Mouse (Mus musculus) megakaryocyte, embryonic 14.5 days (primary cell): ENCODE measurements around the gene Arl2bp. TPM values are rescaled to one million over a fixed set of nuclear protein-coding genes. Genes with fewer than 3 reads are reported as not detected.

Experiments used
- H3K27me3 ChIP-seq: replicated peaks from 2 replicates; pipeline ENCODE3; 2012; ENCODE audit warnings: inconsistent platforms
- H3K36me3 ChIP-seq: replicated peaks from 2 replicates; pipeline ENCODE3; 2012; ENCODE audit warnings: low read length, inconsistent platforms, mixed read lengths
- H3K4me1 ChIP-seq: 2 replicates; pipeline ENCODE4 v1.6.1; 2012; ENCODE audit warnings: inconsistent platforms
- H3K4me3 ChIP-seq: replicated peaks from 2 replicates; pipeline ENCODE3; 2012; ENCODE audit warnings: moderate library complexity, mild to moderate bottlenecking, inconsistent platforms
- H3K9me3 ChIP-seq: 2 replicates; pipeline ENCODE4 v1.6.1; 2012; ENCODE audit warnings: inconsistent platforms
- FLI1 ChIP-seq: IDR thresholded peaks from 2 replicates; pipeline ENCODE4 v1.6.1; 2012; ENCODE audit warnings: low read length, inconsistent platforms, mixed read lengths
- GATA1 ChIP-seq: IDR thresholded peaks from 3 replicates; pipeline ENCODE4 v1.6.1; 2012; ENCODE audit warnings: mixed read lengths, low read length, inconsistent platforms, borderline replicate concordance
- polyA plus RNA-seq: library from polyadenylated mRNA; stranded (reverse); fragments of >175 nt; gene quantifications from 2 replicates; pipeline ENCODE4 v1.2.3, GENCODE M21; 2012; ENCODE audit warnings: low replicate concordance; ENCODE audit not compliant: insufficient read depth

The Arl2bp gene
- polyA plus RNA-seq, 1 experiment: 16.1 TPM

DNA sequence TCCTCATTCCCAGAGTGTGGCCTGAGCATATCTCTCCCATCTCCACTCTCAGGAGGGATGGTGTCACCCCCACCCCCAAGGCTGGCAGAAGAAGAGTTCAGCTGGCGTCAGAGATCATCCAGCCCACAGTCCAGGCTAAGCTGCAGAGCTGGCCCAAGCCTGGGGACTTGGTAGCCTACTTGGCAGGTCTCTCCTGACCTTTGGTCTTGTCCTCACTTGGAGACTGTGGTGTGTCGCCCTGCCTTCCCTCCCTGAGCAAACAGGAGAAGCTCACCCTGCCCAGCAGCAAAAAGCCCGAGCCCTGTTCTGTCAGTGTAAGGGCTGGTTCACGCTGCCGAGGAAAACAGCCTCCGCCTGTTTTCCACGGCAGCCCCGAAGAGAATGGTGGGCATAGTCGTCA, 19.6 kb downstream of the Arl2bp start:
- Histone ChIP-seq H3K9me3 (no peaks in the 10 kb centered on the region), H3K36me3 (no peaks in the 10 kb centered on the region), H3K4me1 (peaks cover 23% of the 10 kb centered on the region), H3K4me3 (no peak overlapping the region), H3K27me3 (peaks cover 62% of the 10 kb centered on the region)
- TF ChIP-seq GATA1 (no peak), FLI1 (no peak)

DNA sequence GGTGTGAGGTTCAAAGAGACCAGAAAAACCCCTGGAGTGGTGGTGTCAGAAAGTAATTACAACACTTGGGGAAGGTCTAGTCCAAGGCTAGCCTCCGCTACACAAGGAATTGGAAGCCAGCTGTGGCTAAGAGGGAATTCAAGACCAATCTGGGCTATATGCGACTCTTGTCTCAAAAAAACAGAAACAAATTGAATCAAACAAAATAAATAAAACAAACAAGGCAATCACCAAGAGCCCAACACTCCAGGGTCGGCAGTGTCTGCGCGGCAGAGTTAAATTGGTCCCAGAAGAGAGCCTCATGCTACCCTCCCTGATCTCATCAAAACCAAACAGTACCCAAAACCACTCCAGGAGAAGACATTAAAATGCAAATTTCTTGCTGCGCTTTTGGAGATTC, 28.3 kb downstream of the Arl2bp start:
- no peak overlapping the region for H3K4me3 ChIP-seq
- H3K27me3 ChIP-seq: peaks cover 86% of the 10 kb centered on the region
- peaks cover 8% of the 10 kb centered on the region; the same call in 1 of the 2 replicates for H3K9me3 ChIP-seq
- no peaks in the 10 kb centered on the region for H3K36me3 ChIP-seq
- H3K4me1 ChIP-seq: peaks cover 13% of the 10 kb centered on the region
- no peak for TF ChIP-seq FLI1
- no peak for TF ChIP-seq GATA1

- TF ChIP-seq GATA1: no peak
- TF ChIP-seq FLI1: no peak
- Histone ChIP-seq H3K27me3 (peaks cover 81% of the 10 kb centered on the region), H3K4me1 (peaks cover 13% of the 10 kb centered on the region), H3K36me3 (no peaks in the 10 kb centered on the region), H3K4me3 (peak overlapping the region; percentile 90), H3K9me3 (peaks cover 8% of the 10 kb centered on the region; the same call in 1 of the 2 replicates)
Measured at GRCm38 (mm10) chr8:94695341-94695993, 29.1 kb downstream of the Arl2bp start.

- TF ChIP-seq GATA1: no peak
- TF ChIP-seq FLI1: no peak
- Histone ChIP-seq H3K9me3 (peaks cover 8% of the 10 kb centered on the region; the same call in 1 of the 2 replicates), H3K4me3 (peak within 1 kb of the TSS; percentile 90), H3K36me3 (no peaks in the 10 kb centered on the region), H3K27me3 (peaks cover 76% of the 10 kb centered on the region), H3K4me1 (peaks cover 13% of the 10 kb centered on the region)
Measured at GRCm38 (mm10) chr8:94695994-94696384, 29.6 kb downstream of the Arl2bp start, which contains the start of gene Pllp. Gene Pllp (minus strand): TSS chr8:94696278.

- Histone ChIP-seq H3K9me3 (peaks cover 8% of the 10 kb centered on the region; the same call in 1 of the 2 replicates), H3K27me3 (peaks cover 72% of the 10 kb centered on the region), H3K4me1 (peaks cover 13% of the 10 kb centered on the region), H3K36me3 (no peaks in the 10 kb centered on the region), H3K4me3 (no peak overlapping the region)
- TF ChIP-seq FLI1: no peak
Measured at GRCm38 (mm10) chr8:94696566-94696965, 30.2 kb downstream of the Arl2bp start.

DNA sequence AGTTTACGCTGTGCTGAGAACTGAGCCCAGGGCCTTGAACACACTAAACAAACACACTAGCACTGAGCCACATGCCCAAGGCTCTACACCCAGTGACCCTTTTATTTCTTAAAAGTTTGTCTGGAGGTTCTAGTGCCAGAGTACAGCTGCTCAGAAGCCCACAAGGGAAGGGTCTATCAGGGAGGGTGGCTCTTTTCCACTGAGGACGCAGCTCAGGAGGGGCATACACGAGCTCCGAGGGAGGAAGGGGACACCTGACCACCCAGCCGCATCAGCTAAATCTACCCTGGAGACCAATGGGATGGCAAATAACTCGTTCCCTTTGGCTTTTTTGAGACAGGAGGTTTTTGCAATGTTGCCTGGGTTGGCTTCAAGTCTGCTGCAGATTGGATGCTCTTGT, 31.6 kb downstream of the Arl2bp start:
- Histone ChIP-seq H3K9me3 (peaks cover 8% of the 10 kb centered on the region; the same call in 1 of the 2 replicates), H3K36me3 (no peaks in the 10 kb centered on the region), H3K4me1 (peaks cover 21% of the 10 kb centered on the region), H3K27me3 (peaks cover 58% of the 10 kb centered on the region), H3K4me3 (no peak overlapping the region)
- TF ChIP-seq FLI1 (no peak), GATA1 (no peak)

DNA sequence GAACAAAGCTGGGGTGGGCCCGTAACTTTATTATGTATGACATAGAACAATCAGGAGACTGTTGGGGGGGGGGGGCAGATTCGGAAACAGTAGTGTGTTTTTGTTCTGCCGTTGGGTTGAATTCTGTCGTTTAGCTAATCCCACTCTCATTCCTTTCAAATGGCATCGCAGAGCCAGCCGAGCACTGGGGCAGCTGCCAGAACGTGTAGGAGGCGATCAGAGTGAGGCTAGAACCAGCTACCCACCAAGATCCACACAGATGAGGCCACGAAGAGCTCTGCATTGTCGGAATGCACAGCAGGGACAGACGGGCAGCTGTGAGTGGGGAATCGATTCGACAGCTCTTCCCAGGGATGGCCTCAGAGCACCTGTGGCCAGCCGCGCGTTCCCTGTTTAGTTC, 33.0 kb downstream of the Arl2bp start:
- H3K36me3 ChIP-seq: no peaks in the 10 kb centered on the region
- H3K27me3 ChIP-seq: peaks cover 44% of the 10 kb centered on the region
- no peak overlapping the region for H3K4me3 ChIP-seq
- peaks cover 27% of the 10 kb centered on the region for H3K4me1 ChIP-seq
- peaks cover 8% of the 10 kb centered on the region; the same call in 1 of the 2 replicates for H3K9me3 ChIP-seq
- TF ChIP-seq FLI1 (no peak), GATA1 (no peak)

DNA sequence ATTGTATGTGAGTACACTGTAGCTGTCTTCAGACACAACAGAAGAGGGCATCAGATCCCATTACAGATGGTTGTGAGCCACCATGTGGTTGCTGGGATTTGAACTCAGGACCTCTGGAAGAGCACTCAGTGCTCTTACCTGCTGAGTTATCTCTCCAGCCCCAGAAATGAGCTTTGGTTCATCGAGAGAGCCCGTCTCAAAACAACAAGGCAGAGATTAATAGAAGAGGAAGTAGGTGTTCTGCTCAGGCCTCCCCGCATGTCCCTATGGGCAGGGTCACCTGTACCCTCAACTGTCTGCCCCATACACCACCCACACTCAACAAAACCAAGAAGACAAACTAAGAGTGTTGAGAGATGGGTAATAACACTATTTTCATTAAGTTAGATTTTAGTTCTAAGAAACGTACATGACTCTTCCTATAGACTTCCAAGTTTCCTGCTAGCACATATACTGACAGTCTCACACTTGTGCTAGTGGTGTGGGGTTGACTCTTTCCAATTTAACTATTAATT, 34.1 kb downstream of the Arl2bp start:
- peaks cover 36% of the 10 kb centered on the region for H3K27me3 ChIP-seq
- peaks cover 8% of the 10 kb centered on the region; the same call in 1 of the 2 replicates for H3K9me3 ChIP-seq
- TF ChIP-seq GATA1 (no peak), FLI1 (no peak)
- peaks cover 33% of the 10 kb centered on the region for H3K4me1 ChIP-seq
- no peak overlapping the region for H3K4me3 ChIP-seq
- no peaks in the 10 kb centered on the region for H3K36me3 ChIP-seq

DNA sequence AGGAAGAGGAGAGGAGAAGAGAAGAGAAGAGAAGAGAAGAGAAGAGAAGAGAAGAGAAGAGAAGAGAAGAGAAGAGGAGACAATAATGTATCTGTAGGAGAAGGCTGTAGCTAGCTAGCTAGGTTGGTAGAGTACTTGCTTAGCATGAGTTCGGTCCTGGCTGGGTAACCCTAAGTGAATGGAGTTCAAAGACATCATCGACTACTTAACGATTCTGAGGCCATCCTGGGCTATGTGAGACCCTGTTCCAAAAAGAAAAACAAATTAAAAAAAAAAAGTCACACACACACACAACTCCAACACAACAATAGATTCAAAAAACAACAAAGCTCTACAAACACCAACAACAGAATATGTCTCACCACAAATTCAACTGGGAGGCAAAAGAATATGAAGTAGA, 35.8 kb downstream of the Arl2bp start:
- no peak for TF ChIP-seq GATA1
- no peak for TF ChIP-seq FLI1
- Histone ChIP-seq H3K36me3 (no peaks in the 10 kb centered on the region), H3K27me3 (peaks cover 21% of the 10 kb centered on the region), H3K4me3 (no peak overlapping the region), H3K9me3 (0 out of 2 replicates have a peak, but pooled peaks cover 4% of the 10 kb centered on the region), H3K4me1 (peaks cover 38% of the 10 kb centered on the region)
